Mouse (Mus musculus): Measurements from ENCODE around the gene Gm20837. TPM values are rescaled to one million over a fixed set of nuclear protein-coding genes. Genes with fewer than 3 reads are reported as not detected.
"Not testable (repeated sequence)": the region's sequence is repeated elsewhere in the genome, so short reads cannot be mapped to it uniquely, and the experiment has no call there.

The Gm20837 gene
- not detected in 2 replicates for polyA plus RNA-seq (2012; rRNA removed)

DNA sequence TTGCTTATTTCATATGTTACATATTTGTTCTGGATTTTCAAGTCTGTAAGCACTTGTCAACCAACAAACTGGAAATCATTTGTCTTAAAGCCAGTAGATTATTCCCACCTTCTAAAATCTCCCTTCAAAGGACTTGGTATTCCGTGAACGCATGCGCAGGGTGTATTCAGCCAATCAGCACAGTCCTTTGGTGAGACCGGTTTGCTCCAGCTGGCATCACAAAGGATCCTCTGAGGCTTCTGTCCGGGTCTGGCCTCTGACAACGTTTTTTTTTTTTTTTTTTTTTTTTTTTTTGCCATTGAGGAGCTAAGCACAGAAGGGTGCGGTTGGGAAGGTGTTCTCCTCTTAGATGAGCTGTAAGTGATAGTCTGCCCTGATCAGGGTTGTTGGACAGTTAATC, at the start of gene Gm20837:
Gm20837 (plus strand) TSS at position 301 of the 400 bp plus-strand sequence.
- not testable (repeated sequence) for H3K4me1 ChIP-seq (ENCODE audit: control insufficient read depth, insufficient read depth, low read length); H3K27ac ChIP-seq (ENCODE audit: insufficient read depth, low read length); H3K4me3 ChIP-seq (ENCODE audit: insufficient read depth, low read length)
